Mouse (Mus musculus) hindbrain, embryonic 13.5 days (tissue): ENCODE data around the gene Epdr1. TPM values are rescaled to one million over a fixed set of nuclear protein-coding genes. Genes with fewer than 3 reads are reported as not detected.
A peak's percentile ranks its signal among the peaks of the same experiment; 100 is the strongest.

Experiments used
- ATAC-seq: fragments of 200-750 bp; cut with Nextera tagmentation; 2 replicates; pipeline ENCODE4 v1.8.0; 2017; ENCODE audit warnings: moderate TSS enrichment; ENCODE audit not compliant: low FRiP score
- H3K27ac ChIP-seq: fragments of 300-500 bp; sonication (generic); 2 replicates; pipeline ENCODE4 v1.5.1; 2015; ENCODE audit warnings: inconsistent platforms, mild to moderate bottlenecking, moderate library complexity
- H3K27me3 ChIP-seq: fragments of 300-500 bp; sonication (generic); 2 replicates; pipeline ENCODE4 v1.6.1; 2015; ENCODE audit warnings: mild to moderate bottlenecking, inconsistent platforms
- H3K36me3 ChIP-seq: fragments of 300-500 bp; sonication (generic); 2 replicates; pipeline ENCODE4 v1.6.1; 2015; ENCODE audit warnings: mild to moderate bottlenecking, inconsistent platforms
- H3K4me1 ChIP-seq: fragments of 300-500 bp; sonication (generic); replicated peaks from 2 replicates; pipeline ENCODE4 v1.6.1; 2015; ENCODE audit warnings: inconsistent platforms
- H3K4me2 ChIP-seq: fragments of 300-500 bp; sonication (generic); 2 replicates; pipeline ENCODE4 v1.6.1; 2015; ENCODE audit warnings: inconsistent platforms, mild to moderate bottlenecking, moderate library complexity
- H3K4me3 ChIP-seq: fragments of 300-500 bp; sonication (generic); 2 replicates; pipeline ENCODE4 v1.5.1; 2015; ENCODE audit warnings: mild to moderate bottlenecking, inconsistent platforms
- H3K9ac ChIP-seq: fragments of 300-500 bp; sonication (generic); 2 replicates; pipeline ENCODE4 v1.6.1; 2015; ENCODE audit warnings: mild to moderate bottlenecking, inconsistent platforms
- H3K9me3 ChIP-seq: fragments of 300-500 bp; sonication (generic); 2 replicates; pipeline ENCODE4 v1.6.1; 2016; ENCODE audit warnings: inconsistent platforms
- WGBS: fragments of 180-500 bp; shearing (Covaris S2); methylation state at CpG from one replicate; pipeline ENCODE4 v1.1.7; 2015; 5-methylcytosine and 5-hydroxymethylcytosine counted together
- polyA plus RNA-seq: library from polyadenylated mRNA; unstranded; fragments of >200 nt; fragmentation: Nextera tagmentation; extraction: Ambion mirVana; gene quantifications from 2 replicates; pipeline ENCODE4 v1.2.1, GENCODE M21; 2015

The Epdr1 gene
- polyA plus RNA-seq, 1 experiment from 2014 or later, result 18.5 TPM

DNA sequence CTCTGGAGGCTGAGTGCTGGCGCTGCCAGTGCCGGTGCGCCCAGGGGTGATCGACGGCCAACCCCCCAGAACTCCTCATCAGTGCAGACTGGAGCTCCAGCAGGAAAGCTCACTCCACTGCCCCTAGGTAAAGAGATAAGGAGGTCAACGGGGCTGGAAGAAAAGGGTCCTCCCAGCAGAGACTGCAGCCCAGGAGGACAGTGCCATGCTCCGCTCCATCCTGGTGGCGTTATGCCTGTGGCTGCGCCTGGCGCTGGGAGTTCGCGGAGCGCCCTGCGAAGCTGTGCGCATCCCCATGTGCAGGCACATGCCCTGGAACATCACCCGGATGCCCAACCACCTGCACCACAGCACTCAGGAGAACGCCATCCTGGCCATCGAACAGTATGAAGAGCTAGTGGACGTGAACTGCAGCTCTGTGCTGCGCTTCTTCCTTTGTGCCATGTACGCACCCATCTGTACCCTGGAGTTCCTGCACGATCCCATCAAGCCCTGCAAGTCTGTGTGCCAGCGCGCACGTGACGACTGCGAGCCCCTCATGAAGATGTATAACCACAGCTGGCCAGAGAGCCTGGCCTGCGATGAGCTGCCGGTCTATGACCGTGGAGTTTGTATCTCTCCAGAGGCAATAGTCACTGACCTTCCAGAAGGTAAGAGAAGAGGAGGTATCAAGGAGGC, 3.6 kb upstream of the Epdr1 start:
- peaks cover 13% of the 10 kb centered on the region for H3K4me1 ChIP-seq
- peak; percentile 56 for ATAC-seq
- peak overlapping the region; percentile 52 for H3K4me3 ChIP-seq
- 0 out of 2 replicates have a peak overlapping the region, but pooled peaks have one; percentile 12 for H3K27ac ChIP-seq
- H3K9me3 ChIP-seq, result no peaks in the 10 kb centered on the region
- peak overlapping the region; percentile 90 for H3K4me2 ChIP-seq
- H3K36me3 ChIP-seq, result no peaks in the 10 kb centered on the region
- WGBS, result 18% methylated on average over 30 of the region's 30 CpGs
- peak overlapping the region; percentile 71 for H3K9ac ChIP-seq
- H3K27me3 ChIP-seq, result peaks cover 27% of the 10 kb centered on the region

DNA sequence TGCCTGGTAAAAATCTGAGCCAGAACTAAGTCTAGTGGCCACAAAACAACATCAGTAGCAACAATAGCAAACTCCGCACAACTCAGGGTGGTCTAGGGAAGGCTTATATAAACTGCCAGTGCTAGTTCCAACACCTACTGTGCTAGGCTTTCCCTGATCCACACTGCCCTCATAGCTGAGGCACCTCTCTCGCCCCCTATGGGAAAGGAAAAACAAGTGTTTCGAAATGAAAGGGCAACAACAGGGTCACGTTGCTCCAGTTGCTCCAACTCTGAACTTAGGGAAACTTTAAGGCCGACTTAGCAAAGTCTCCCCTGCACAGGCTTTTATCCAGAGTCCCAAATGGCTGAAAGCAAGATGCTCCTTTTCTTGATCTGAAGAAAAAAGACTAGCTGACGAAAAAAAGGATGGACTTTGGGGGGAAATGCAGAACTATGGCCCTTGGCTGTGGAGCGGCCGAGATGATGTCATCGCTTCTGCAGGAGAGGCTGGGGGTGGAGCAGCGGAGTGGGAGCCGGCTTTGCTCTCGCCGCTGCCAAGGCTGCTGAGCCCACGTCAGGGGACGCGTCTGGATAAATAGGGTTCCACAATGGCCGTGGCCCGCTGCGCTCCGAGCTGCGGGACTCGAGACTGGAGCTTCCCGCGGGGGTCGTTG, 3.0 kb upstream of the Epdr1 start, which contains the start of gene Sfrp4:
TSS of gene Sfrp4 (plus strand) at position 532 of the 655 bp plus-strand sequence.
- Histone ChIP-seq H3K9me3 (no peaks in the 10 kb centered on the region), H3K9ac (peak within 1 kb of the TSS; percentile 71)

DNA sequence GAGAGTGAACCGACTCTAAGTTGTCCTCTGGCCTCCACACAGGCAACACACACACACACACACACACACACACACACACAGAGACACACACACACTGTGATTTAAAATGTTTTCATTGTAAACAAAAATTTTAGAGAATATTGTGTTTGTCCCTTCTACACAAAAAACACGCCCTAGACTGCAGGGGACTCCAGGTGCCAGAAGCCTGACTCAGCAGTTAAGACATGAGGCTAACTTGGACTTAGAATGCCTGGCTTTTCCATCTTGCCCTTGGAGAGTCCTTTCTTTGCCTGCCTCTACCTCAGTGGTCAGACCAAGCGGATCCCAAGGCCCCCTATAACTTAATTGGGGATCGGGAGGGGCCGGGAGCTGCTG, 899 bp downstream of the Epdr1 start:
- H3K9ac ChIP-seq, result peak overlapping the region; percentile 95
- ATAC-seq, result peak; percentile 47
- peak overlapping the region; percentile 89 for H3K27ac ChIP-seq
- WGBS, result 8% methylated on average over 5 of the region's 5 CpGs
- peaks cover 18% of the 10 kb centered on the region for H3K27me3 ChIP-seq
- peak overlapping the region; percentile 80 for H3K4me3 ChIP-seq
- peaks cover 16% of the 10 kb centered on the region for H3K4me1 ChIP-seq
- H3K9me3 ChIP-seq, result no peaks in the 10 kb centered on the region
- H3K4me2 ChIP-seq, result peak overlapping the region; percentile 87
- H3K36me3 ChIP-seq, result no peaks in the 10 kb centered on the region

More for the DNA sequence above, 3.0 kb upstream of the Epdr1 start, which contains the start of gene Sfrp4:
- ATAC-seq, result peak; percentile 64
- Histone ChIP-seq H3K27ac (0 out of 2 replicates have a peak within 1 kb of the TSS, but pooled peaks have one; percentile 12), H3K4me1 (peaks cover 17% of the 10 kb centered on the region), H3K4me2 (peak within 1 kb of the TSS; percentile 90), H3K27me3 (peaks cover 27% of the 10 kb centered on the region), H3K4me3 (peak within 1 kb of the TSS; percentile 52), H3K36me3 (no peaks in the 10 kb centered on the region)
- 4% methylated on average over 25 of the region's 25 CpGs for WGBS

DNA sequence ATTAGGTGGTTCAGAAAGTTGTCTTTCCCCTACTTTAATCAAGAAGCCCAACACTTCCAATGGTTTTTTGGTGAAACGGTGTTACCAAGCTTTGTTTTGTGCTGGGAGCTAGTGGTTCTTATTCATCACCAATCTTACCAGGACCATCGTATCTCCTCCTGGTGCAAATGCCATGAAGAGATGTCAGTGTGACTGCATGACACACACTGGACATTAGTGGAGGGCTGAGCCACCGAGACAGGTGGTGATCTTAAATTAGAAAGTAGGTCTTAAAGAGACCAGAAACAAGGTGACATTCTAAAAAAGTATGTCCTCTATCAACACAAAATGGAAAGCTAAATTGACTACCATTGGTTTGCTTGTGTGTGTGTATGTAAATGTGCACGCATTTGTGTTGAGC, 1.6 kb downstream of the Epdr1 start:
- peak overlapping the region; percentile 87 for H3K4me2 ChIP-seq
- no peak for ATAC-seq
- H3K9me3 ChIP-seq, result no peaks in the 10 kb centered on the region
- no peak overlapping the region for H3K27ac ChIP-seq
- WGBS, result 94% methylated on average over 4 of the region's 4 CpGs
- no peak overlapping the region for H3K9ac ChIP-seq
- H3K4me3 ChIP-seq, result no peak overlapping the region
- H3K4me1 ChIP-seq, result peaks cover 8% of the 10 kb centered on the region
- no peaks in the 10 kb centered on the region for H3K36me3 ChIP-seq
- H3K27me3 ChIP-seq, result peaks cover 10% of the 10 kb centered on the region

DNA sequence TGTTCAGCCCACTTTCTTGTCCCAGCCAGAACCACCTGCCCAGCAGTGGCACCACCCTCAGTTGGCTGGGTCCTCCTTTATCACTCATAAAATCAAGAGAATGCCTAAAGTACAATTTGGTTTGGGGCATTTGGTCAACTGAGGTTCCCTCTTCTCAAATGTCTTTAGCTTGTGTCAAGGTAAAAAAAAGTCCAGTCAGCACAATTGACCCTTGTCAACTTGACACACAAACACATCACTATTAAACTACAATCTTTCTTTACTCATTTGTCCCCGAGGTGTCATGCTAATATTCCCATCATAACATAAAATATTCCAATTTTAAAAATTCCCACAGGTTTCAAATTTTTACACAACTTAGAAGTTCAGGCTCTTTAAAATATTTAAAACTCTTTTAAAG, 5.4 kb downstream of the Epdr1 start:
- H3K4me2 ChIP-seq, result no peak overlapping the region
- no peaks in the 10 kb centered on the region for H3K9me3 ChIP-seq
- H3K4me1 ChIP-seq, result peaks cover 13% of the 10 kb centered on the region
- ATAC-seq, result no peak
- no peaks in the 10 kb centered on the region for H3K27me3 ChIP-seq
- H3K27ac ChIP-seq, result no peak overlapping the region
- no peaks in the 10 kb centered on the region for H3K36me3 ChIP-seq
- WGBS, result 93% methylated on average over 1 of the region's 1 CpGs
- no peak overlapping the region for H3K9ac ChIP-seq
- no peak overlapping the region for H3K4me3 ChIP-seq

DNA sequence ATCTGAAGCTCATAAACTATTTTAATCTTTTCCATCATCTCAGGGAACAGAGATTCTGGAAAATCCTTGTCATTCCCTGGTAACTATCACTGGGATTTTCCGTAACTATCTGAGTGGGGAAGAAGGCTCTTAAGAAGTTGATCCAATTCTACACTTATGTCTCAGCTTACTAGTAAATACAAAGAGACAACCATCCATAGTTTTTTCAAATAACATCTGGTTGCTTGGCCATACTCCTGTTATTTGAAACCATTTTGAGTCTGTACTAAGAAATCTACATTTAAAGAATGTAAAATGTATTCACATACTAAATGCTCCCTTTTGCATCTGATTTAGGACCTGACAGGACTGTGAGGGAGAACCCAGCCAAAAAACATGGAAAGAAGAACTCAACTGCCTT, 6.3 kb downstream of the Epdr1 start:
- no peak overlapping the region for H3K4me3 ChIP-seq
- H3K27me3 ChIP-seq, result no peaks in the 10 kb centered on the region
- ATAC-seq, result no peak
- peaks cover 13% of the 10 kb centered on the region for H3K4me1 ChIP-seq
- no peak overlapping the region for H3K9ac ChIP-seq
- H3K36me3 ChIP-seq, result no peaks in the 10 kb centered on the region
- no peak overlapping the region for H3K4me2 ChIP-seq
- H3K9me3 ChIP-seq, result no peaks in the 10 kb centered on the region
- 93% methylated on average over 1 of the region's 1 CpGs for WGBS
- no peak overlapping the region for H3K27ac ChIP-seq

DNA sequence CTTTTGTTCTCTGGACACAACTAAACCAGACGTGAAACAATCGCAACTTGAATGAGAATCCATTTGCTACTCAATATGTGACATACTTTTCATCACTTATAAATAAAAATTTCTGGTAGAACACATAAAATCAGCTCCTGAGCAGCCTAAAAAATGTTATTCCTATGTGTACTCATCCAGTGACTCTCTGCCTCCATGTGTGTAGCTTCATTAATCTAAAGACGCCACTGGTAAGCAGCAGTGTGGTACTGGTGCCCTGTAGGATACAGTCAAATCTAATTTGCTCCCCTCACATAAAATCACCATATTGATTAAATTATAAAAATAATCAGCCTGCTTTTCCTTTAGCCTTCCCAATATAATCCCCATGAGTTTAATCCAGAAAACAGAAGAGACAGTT, 6.8 kb downstream of the Epdr1 start:
- Histone ChIP-seq H3K9me3 (no peaks in the 10 kb centered on the region), H3K4me2 (no peak overlapping the region), H3K9ac (no peak overlapping the region), H3K27ac (no peak overlapping the region), H3K27me3 (no peaks in the 10 kb centered on the region), H3K4me3 (no peak overlapping the region), H3K36me3 (no peaks in the 10 kb centered on the region), H3K4me1 (peaks cover 11% of the 10 kb centered on the region)
- WGBS, result 37% methylated on average over 3 of the region's 3 CpGs
- ATAC-seq, result no peak

DNA sequence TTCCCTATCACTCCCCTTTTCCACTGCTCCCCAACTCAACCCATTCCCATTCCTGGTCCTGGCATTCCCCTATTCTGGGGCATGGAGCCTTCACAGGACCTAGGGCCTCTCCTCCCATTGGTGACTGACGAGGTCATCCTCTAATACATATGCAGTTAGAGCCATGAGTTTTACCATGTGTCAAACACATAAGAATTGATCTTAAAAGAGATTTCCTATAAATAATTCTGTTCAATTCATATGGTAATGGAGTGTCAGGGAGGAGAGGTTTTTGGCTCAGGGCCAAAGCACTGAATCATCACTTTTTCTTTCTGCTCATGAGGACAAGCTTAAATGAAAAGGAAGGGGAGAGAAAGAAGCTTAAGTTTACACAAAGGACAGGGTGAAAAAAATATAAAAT, 7.4 kb downstream of the Epdr1 start:
- Histone ChIP-seq H3K4me3 (no peak overlapping the region), H3K27me3 (no peaks in the 10 kb centered on the region), H3K27ac (no peak overlapping the region), H3K9ac (no peak overlapping the region), H3K4me2 (no peak overlapping the region), H3K4me1 (peaks cover 10% of the 10 kb centered on the region; the same call in 1 of the 2 replicates), H3K36me3 (no peaks in the 10 kb centered on the region), H3K9me3 (no peaks in the 10 kb centered on the region)
- ATAC-seq, result no peak
- 23% methylated on average over 1 of the region's 1 CpGs for WGBS

DNA sequence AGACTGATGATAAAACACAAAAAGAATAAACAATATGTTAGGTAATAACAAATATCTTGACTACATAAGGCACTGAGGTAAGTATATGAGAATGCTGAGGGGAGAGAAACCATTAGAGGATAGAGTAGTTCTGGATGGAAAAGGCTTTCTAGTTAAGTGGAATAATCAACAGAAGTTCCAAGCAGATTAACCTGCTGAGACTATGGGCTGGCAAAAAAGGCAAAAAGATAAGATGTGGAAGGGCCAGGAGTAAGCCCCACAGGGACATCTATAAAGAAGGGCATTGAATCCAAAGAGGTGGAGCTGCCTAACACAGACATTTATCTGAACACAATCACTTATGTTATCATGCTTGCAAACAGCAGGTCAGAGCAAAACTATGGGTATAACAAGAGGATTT, 11.6 kb downstream of the Epdr1 start:
- H3K9me3 ChIP-seq, result no peaks in the 10 kb centered on the region
- H3K27ac ChIP-seq, result no peak overlapping the region
- H3K4me3 ChIP-seq, result no peak overlapping the region
- peaks cover 10% of the 10 kb centered on the region; the same call in 1 of the 2 replicates for H3K4me1 ChIP-seq
- ATAC-seq, result no peak
- H3K4me2 ChIP-seq, result no peak overlapping the region
- no peak overlapping the region for H3K9ac ChIP-seq
- H3K27me3 ChIP-seq, result no peaks in the 10 kb centered on the region
- no peaks in the 10 kb centered on the region for H3K36me3 ChIP-seq

DNA sequence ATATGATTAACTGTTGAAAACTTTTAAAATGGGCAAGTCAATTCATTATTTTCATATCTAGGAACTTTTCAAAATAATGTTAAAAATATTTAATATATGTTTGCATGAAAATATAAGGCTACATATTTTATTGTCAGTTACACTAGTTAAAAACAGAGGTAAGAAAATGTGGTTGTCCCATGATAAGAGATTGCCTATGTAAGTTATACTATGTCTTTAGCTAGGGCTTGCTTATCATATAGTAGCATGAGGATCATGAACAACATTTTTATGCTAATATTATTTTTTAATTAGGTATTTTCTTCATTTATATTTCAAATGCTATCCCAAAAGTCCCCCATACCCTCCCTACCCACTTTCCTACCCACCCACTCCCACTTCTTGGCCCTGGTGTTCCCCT, 14.8 kb downstream of the Epdr1 start:
- Histone ChIP-seq H3K9me3 (no peaks in the 10 kb centered on the region), H3K4me2 (no peak overlapping the region), H3K4me1 (no peaks in the 10 kb centered on the region), H3K36me3 (no peaks in the 10 kb centered on the region), H3K27me3 (no peaks in the 10 kb centered on the region), H3K4me3 (no peak overlapping the region), H3K9ac (no peak overlapping the region), H3K27ac (no peak overlapping the region)
- no peak for ATAC-seq

DNA sequence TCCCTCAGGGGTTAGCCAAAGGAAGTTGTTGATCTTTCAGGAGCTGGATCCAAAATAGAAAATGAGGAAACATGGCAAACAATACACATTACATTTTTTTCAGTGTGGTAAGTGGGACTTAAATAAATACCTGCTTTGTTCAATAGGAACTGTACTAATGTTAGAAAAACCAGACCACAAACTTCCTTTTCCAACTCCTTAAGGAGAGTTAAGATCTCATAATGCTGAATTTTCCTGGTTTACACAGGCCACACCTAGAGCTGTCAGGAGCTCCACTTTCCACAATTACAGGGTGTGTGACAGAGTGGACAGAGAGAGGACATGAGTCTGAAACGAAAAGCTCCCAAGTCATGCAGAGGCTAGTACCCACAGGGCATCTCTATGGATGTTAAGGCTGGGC, 16.0 kb downstream of the Epdr1 start:
- Histone ChIP-seq H3K27ac (no peak overlapping the region), H3K9me3 (no peaks in the 10 kb centered on the region), H3K9ac (no peak overlapping the region), H3K4me1 (no peaks in the 10 kb centered on the region), H3K4me2 (no peak overlapping the region), H3K27me3 (no peaks in the 10 kb centered on the region), H3K36me3 (no peaks in the 10 kb centered on the region), H3K4me3 (no peak overlapping the region)
- WGBS, result 93% methylated on average over 1 of the region's 1 CpGs
- no peak for ATAC-seq

DNA sequence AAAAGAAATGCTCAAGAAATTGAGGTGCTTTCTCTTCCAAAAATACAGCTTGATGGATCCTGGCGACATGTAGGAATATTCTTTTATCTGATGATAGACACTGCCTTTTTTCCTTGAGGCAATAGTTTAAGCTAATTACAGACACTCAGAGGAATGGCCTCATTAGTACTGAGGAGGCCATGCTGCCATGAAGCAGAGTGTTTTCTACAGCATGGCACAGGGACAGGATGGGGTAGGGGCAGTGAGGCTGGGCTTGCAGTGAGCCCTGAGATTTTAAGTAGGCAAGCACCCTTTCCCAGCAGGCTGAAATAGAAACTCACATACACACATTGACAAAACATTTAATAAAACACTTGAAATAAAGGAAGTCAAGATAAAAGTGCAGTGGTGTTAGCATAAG, 17.2 kb downstream of the Epdr1 start:
- H3K4me3 ChIP-seq, result no peak overlapping the region
- H3K9ac ChIP-seq, result no peak overlapping the region
- H3K9me3 ChIP-seq, result no peaks in the 10 kb centered on the region
- no peaks in the 10 kb centered on the region for H3K36me3 ChIP-seq
- WGBS, result 74% methylated on average over 1 of the region's 1 CpGs
- H3K27me3 ChIP-seq, result no peaks in the 10 kb centered on the region
- no peak for ATAC-seq
- no peak overlapping the region for H3K27ac ChIP-seq
- no peak overlapping the region for H3K4me2 ChIP-seq
- no peaks in the 10 kb centered on the region for H3K4me1 ChIP-seq

DNA sequence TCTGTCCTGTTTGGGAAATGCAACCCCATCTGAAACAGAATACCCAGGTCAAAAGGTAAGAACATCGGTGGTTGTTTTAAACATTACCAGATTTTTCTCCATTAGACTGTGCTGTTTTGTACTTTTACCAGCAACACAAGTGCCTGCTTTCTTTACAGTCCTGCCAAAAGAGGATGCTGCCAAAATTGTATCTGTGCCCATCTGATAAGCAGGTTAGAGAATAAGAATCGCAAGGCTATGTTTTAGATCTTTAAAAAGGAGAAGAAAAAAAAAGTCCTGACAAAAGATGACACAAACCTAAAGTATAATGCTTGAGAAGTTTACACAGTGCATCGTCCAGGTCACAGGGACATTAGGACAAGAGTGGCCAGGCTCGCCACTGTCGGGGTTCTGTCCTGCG, 20.5 kb downstream of the Epdr1 start:
- ATAC-seq, result no peak
- Histone ChIP-seq H3K4me2 (no peak overlapping the region), H3K4me1 (no peaks in the 10 kb centered on the region), H3K36me3 (no peaks in the 10 kb centered on the region), H3K27me3 (no peaks in the 10 kb centered on the region), H3K9ac (no peak overlapping the region), H3K9me3 (no peaks in the 10 kb centered on the region), H3K4me3 (no peak overlapping the region), H3K27ac (no peak overlapping the region)
- WGBS, result 90% methylated on average over 6 of the region's 6 CpGs
